Mouse (Mus musculus) testis, adult 2 months (tissue): ENCODE data around the gene Gm7361.

Experiments used
- CTCF ChIP-seq: fragments of 200-500 bp; IDR thresholded peaks from 2 replicates; pipeline ENCODE4 v1.5.1; 2012; ENCODE audit warnings: low read depth, mild to moderate bottlenecking, inconsistent platforms, low read length, moderate library complexity; ENCODE audit not compliant: control insufficient read depth, insufficient read depth, insufficient replicate concordance
- POLR2A ChIP-seq: fragments of 200-500 bp; IDR thresholded peaks from 2 replicates; pipeline ENCODE4 v1.6.1; 2012; ENCODE audit warnings: low read depth, mild to moderate bottlenecking, inconsistent platforms, low read length, moderate library complexity; ENCODE audit not compliant: control insufficient read depth

- TF ChIP-seq CTCF (no peak), POLR2A (no peak)
Measured at GRCm38 (mm10) chr5:26281717-26282116, 24.2 kb downstream of the Gm7361 start.
